Mouse (Mus musculus): ENCODE results near the gene Slc22a12. TPM values are rescaled to one million over a fixed set of nuclear protein-coding genes. Genes with fewer than 3 reads are reported as not detected.

Slc22a12 gene
- polyA plus RNA-seq, 1 experiment from 2014 or later = not detected

GRCm38 (mm10) chr19:6552302-6553028 lies 9.6 kb upstream of the Slc22a12 start:
- H3K9ac ChIP-seq = no peak overlapping the region
- H3K9me3 ChIP-seq (replicated peaks) = no peaks in the 10 kb centered on the region
- ATAC-seq (ENCODE audit: insufficient number of reproducible peaks, low FRiP score) = no peak
- H3K4me2 ChIP-seq = no peak overlapping the region
- 68% methylated on average over 4 of the region's 4 CpGs for WGBS
- H3K4me1 ChIP-seq (replicated peaks) = peaks cover 3% of the 10 kb centered on the region; the same call in 1 of the 2 replicates
- no peak overlapping the region for H3K4me3 ChIP-seq
- H3K27me3 ChIP-seq (replicated peaks) = peaks cover 4% of the 10 kb centered on the region; the same call in 1 of the 2 replicates
- no peaks in the 10 kb centered on the region for H3K36me3 ChIP-seq
- H3K27ac ChIP-seq (ENCODE audit: poor library complexity, severe bottlenecking) = no peak overlapping the region

GRCm38 (mm10) chr19:6551215-6551614 lies 8.4 kb upstream of the Slc22a12 start:
- Histone ChIP-seq H3K9me3 (replicated peaks) (no peaks in the 10 kb centered on the region), H3K4me1 (replicated peaks) (peaks cover 3% of the 10 kb centered on the region; the same call in 1 of the 2 replicates), H3K27ac (ENCODE audit: poor library complexity, severe bottlenecking) (no peak overlapping the region), H3K9ac (no peak overlapping the region), H3K36me3 (no peaks in the 10 kb centered on the region), H3K4me2 (no peak overlapping the region), H3K4me3 (no peak overlapping the region), H3K27me3 (replicated peaks) (peaks cover 7% of the 10 kb centered on the region; the same call in 1 of the 2 replicates)
- ATAC-seq (ENCODE audit: insufficient number of reproducible peaks, low FRiP score) = no peak
- 57% methylated on average over 4 of the region's 4 CpGs for WGBS

DNA sequence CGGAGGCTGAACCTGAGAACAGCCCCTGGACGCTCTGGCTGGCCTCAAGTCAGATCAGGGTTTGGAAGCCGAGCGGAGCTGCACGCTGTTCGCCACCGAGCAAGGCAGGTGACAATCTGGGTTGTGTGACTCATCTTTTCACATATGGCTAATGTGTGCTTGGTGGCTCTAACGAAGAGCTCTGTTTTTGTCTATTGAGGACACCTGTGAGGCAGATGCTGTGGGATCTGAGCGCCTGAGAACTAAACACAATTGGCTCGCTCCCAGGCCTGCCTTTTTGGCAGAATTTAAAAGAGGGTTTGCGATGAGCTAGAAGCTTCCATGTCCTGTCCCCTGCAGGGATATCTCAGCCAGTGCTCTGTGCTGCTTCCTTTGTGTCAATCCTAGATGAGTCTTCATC lies 6.7 kb upstream of the Slc22a12 start:
- Histone ChIP-seq H3K4me2 (no peak overlapping the region), H3K27me3 (replicated peaks) (peaks cover 7% of the 10 kb centered on the region; the same call in 1 of the 2 replicates), H3K36me3 (no peaks in the 10 kb centered on the region), H3K9ac (no peak overlapping the region), H3K9me3 (replicated peaks) (no peaks in the 10 kb centered on the region), H3K4me3 (no peak overlapping the region), H3K4me1 (replicated peaks) (peaks cover 3% of the 10 kb centered on the region; the same call in 1 of the 2 replicates), H3K27ac (ENCODE audit: poor library complexity, severe bottlenecking) (no peak overlapping the region)
- WGBS = 76% methylated on average over 11 of the region's 11 CpGs
- ATAC-seq (ENCODE audit: insufficient number of reproducible peaks, low FRiP score) = no peak

GRCm38 (mm10) chr19:6548431-6549410 lies 5.9 kb upstream of the Slc22a12 start:
- WGBS = 63% methylated on average over 16 of the region's 16 CpGs
- no peak for ATAC-seq (ENCODE audit: insufficient number of reproducible peaks, low FRiP score)
- Histone ChIP-seq H3K27me3 (replicated peaks) (peaks cover 13% of the 10 kb centered on the region; the same call in 1 of the 2 replicates), H3K9me3 (replicated peaks) (no peaks in the 10 kb centered on the region), H3K4me2 (no peak overlapping the region), H3K4me1 (replicated peaks) (no peaks in the 10 kb centered on the region), H3K36me3 (no peaks in the 10 kb centered on the region), H3K9ac (no peak overlapping the region), H3K27ac (ENCODE audit: poor library complexity, severe bottlenecking) (no peak overlapping the region), H3K4me3 (no peak overlapping the region)

- H3K36me3 ChIP-seq = no peaks in the 10 kb centered on the region
- no peak overlapping the region for H3K4me3 ChIP-seq
- no peak for ATAC-seq (ENCODE audit: insufficient number of reproducible peaks, low FRiP score)
- no peak overlapping the region for H3K27ac ChIP-seq (ENCODE audit: poor library complexity, severe bottlenecking)
- no peak overlapping the region for H3K4me2 ChIP-seq
- H3K4me1 ChIP-seq (replicated peaks) = no peaks in the 10 kb centered on the region
- peaks cover 13% of the 10 kb centered on the region for H3K27me3 ChIP-seq (replicated peaks)
- no peak overlapping the region for H3K9ac ChIP-seq
- 74% methylated on average over 5 of the region's 5 CpGs for WGBS
- H3K9me3 ChIP-seq (replicated peaks) = no peaks in the 10 kb centered on the region
Observed at GRCm38 (mm10) chr19:6547801-6548200, 5.0 kb upstream of the Slc22a12 start.

- 75% methylated on average over 1 of the region's 1 CpGs for WGBS
- no peak for ATAC-seq (ENCODE audit: insufficient number of reproducible peaks, low FRiP score)
- H3K9me3 ChIP-seq (replicated peaks) = no peaks in the 10 kb centered on the region
Observed at GRCm38 (mm10) chr19:6546096-6546495, 3.3 kb upstream of the Slc22a12 start.

DNA sequence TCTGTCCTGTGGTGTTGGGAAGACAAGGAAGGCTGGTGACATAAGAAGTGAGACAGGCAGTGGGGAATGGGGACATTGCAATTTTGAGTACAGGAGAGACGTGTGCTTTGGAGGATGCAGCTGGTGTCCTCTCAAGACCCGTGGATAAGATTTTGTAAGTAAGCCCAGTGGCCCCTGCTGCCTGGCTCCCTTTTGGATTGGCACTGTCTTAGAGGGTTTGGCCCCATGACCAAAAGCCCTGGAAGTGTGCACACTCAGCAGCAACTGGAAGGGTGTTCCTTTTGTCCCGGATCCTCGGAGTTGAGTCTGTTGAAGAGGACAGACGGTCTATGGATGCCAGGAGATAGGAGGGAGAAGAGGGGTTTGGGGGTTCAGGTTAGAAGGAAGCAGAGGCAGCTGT lies 2.6 kb upstream of the Slc22a12 start:
- WGBS = 84% methylated on average over 5 of the region's 5 CpGs
- no peak overlapping the region for H3K4me2 ChIP-seq
- H3K27ac ChIP-seq (ENCODE audit: poor library complexity, severe bottlenecking) = no peak overlapping the region
- no peak overlapping the region for H3K9ac ChIP-seq
- H3K27me3 ChIP-seq (replicated peaks) = peaks cover 16% of the 10 kb centered on the region
- H3K9me3 ChIP-seq (replicated peaks) = no peaks in the 10 kb centered on the region
- ATAC-seq (ENCODE audit: insufficient number of reproducible peaks, low FRiP score) = no peak
- no peaks in the 10 kb centered on the region for H3K4me1 ChIP-seq (replicated peaks)
- no peak overlapping the region for H3K4me3 ChIP-seq
- no peaks in the 10 kb centered on the region for H3K36me3 ChIP-seq

More at GRCm38 (mm10) chr19:6546096-6546495, 3.3 kb upstream of the Slc22a12 start:
- Histone ChIP-seq H3K27ac (ENCODE audit: poor library complexity, severe bottlenecking) (no peak overlapping the region), H3K36me3 (no peaks in the 10 kb centered on the region), H3K4me1 (replicated peaks) (no peaks in the 10 kb centered on the region), H3K9ac (no peak overlapping the region), H3K4me2 (no peak overlapping the region), H3K4me3 (no peak overlapping the region), H3K27me3 (replicated peaks) (peaks cover 13% of the 10 kb centered on the region)

GRCm38 (mm10) chr19:6544712-6545111 lies 1.9 kb upstream of the Slc22a12 start:
- no peak overlapping the region for H3K4me3 ChIP-seq
- no peak for ATAC-seq (ENCODE audit: insufficient number of reproducible peaks, low FRiP score)
- 79% methylated on average over 13 of the region's 13 CpGs for WGBS
- no peak overlapping the region for H3K9ac ChIP-seq
- no peak overlapping the region for H3K27ac ChIP-seq (ENCODE audit: poor library complexity, severe bottlenecking)
- no peaks in the 10 kb centered on the region for H3K9me3 ChIP-seq (replicated peaks)
- no peaks in the 10 kb centered on the region for H3K36me3 ChIP-seq
- no peaks in the 10 kb centered on the region for H3K4me1 ChIP-seq (replicated peaks)
- H3K4me2 ChIP-seq = no peak overlapping the region
- peaks cover 24% of the 10 kb centered on the region for H3K27me3 ChIP-seq (replicated peaks)

DNA sequence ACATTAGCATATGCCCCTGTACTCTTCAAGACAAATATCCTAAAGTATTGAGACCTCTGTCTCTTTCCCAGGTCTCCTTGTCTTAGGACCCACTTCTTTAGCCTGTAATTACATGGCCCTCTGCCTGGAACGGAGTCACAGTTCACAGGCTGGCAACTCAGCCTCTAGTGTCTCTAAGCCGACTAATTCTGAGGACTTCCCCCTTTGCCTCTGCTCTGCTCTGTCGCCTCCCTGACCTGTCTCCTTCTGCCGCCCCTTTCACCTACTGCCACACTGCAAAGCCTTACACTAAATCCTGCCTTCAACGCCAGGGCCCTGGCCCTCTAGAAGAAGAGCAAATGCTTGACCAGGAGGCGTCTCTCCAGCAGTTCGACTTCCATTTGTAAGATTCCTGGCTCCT lies 686 bp upstream of the Slc22a12 start:
- Histone ChIP-seq H3K9ac (no peak overlapping the region), H3K4me1 (replicated peaks) (no peaks in the 10 kb centered on the region), H3K27me3 (replicated peaks) (peaks cover 34% of the 10 kb centered on the region), H3K4me3 (no peak overlapping the region), H3K4me2 (no peak overlapping the region), H3K9me3 (replicated peaks) (no peaks in the 10 kb centered on the region), H3K27ac (ENCODE audit: poor library complexity, severe bottlenecking) (no peak overlapping the region), H3K36me3 (no peaks in the 10 kb centered on the region)
- WGBS = 49% methylated on average over 7 of the region's 7 CpGs
- ATAC-seq (ENCODE audit: insufficient number of reproducible peaks, low FRiP score) = no peak

DNA sequence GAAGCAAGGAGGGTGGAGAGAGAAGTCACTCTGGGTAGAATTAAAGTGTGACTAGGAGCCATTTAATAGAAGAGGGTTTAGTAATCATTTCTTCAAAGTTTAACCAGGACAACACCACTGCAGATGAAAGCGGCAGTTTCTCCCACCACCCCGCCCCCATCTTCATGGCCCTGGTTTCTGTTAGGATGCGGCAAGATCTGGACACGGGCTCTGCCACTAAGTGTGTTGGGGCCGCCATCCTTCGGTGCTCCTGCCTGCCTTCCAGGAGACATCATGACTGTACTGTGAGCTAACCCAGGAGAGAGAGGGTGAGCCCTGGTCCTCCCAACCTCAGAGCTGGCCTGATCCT lies 177 bp upstream of the Slc22a12 start:
- no peak overlapping the region for H3K4me2 ChIP-seq
- H3K9me3 ChIP-seq (replicated peaks) = no peaks in the 10 kb centered on the region
- 86% methylated on average over 6 of the region's 6 CpGs for WGBS
- no peak overlapping the region for H3K27ac ChIP-seq (ENCODE audit: poor library complexity, severe bottlenecking)
- no peaks in the 10 kb centered on the region for H3K36me3 ChIP-seq
- no peak overlapping the region for H3K9ac ChIP-seq
- H3K4me3 ChIP-seq = no peak overlapping the region
- no peaks in the 10 kb centered on the region for H3K4me1 ChIP-seq (replicated peaks)
- ATAC-seq (ENCODE audit: insufficient number of reproducible peaks, low FRiP score) = no peak
- H3K27me3 ChIP-seq (replicated peaks) = peaks cover 35% of the 10 kb centered on the region

DNA sequence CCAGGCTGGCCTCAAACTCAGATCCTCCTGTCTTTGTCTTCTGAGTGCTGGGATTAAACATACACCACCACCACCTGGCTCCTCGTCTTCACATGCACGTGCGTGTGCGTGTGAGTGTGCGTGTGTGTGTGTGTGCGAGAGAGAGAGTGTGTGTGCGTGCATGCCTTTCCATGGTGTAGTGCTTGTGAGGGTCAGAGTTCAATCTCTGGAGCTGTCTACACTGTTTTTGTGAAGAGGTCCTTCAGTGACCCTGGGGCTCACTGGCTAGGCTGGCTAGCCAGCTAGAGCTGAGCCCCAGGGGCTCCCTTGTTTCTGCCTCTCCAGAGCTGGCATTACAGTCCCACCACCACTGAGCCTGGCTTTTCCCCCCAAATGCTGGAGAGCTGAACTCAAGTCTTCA lies 1.3 kb downstream of the Slc22a12 start:
- Histone ChIP-seq H3K27me3 (replicated peaks) (peaks cover 36% of the 10 kb centered on the region), H3K27ac (ENCODE audit: poor library complexity, severe bottlenecking) (no peak overlapping the region), H3K4me2 (no peak overlapping the region), H3K4me1 (replicated peaks) (no peaks in the 10 kb centered on the region), H3K36me3 (no peaks in the 10 kb centered on the region), H3K9me3 (replicated peaks) (no peaks in the 10 kb centered on the region), H3K9ac (no peak overlapping the region), H3K4me3 (no peak overlapping the region)
- no peak for ATAC-seq (ENCODE audit: insufficient number of reproducible peaks, low FRiP score)
- 83% methylated on average over 7 of the region's 7 CpGs for WGBS
